Mouse (Mus musculus) cerebellum, postnatal 25 days (tissue): ENCODE data around the gene Ston2.
A peak's percentile ranks its signal among the peaks of the same experiment; 100 is the strongest.
"Not testable (repeated sequence)": the region's sequence is repeated elsewhere in the genome, so short reads cannot be mapped to it uniquely, and the experiment has no call there.

ENCODE experiments used
- DNase-seq, 2 experiments: peaks; one replicate each; pipeline ENCODE4 v3.0.0; 2021; ENCODE audit warnings: mixed read lengths in 2 of 2

Ston2 gene

DNA sequence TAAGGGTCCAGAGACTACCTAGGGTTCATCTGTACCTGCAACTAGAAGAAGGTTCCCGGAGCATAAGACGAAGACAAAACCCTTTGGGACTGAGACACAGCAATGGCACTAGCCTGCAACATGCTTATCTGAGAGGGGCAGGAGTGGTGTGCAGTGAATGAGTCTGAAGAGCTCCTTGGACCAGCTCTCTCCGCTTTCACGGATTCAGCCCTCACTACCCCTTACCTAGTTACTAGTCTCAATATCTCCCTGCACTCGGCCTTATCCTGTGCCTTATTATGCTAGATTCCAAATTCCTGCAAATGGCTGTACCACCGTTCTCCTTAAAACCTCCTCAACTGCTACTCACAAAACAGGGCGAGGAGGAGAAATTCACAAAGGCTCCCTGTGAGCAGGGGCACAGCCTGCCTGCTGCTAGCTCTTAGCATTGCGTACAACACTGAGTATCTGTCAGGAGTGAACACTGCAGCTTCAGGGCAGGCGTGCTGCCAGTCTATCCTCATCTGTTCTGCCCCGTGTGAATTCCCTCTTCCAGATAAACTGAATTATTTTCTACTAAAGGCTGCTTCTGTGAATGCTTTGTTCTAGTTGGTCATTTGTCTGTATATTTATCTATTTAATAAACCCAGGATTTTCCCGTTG is 38.5 kb downstream of the Ston2 start:
- no peak for DNase-seq

DNA sequence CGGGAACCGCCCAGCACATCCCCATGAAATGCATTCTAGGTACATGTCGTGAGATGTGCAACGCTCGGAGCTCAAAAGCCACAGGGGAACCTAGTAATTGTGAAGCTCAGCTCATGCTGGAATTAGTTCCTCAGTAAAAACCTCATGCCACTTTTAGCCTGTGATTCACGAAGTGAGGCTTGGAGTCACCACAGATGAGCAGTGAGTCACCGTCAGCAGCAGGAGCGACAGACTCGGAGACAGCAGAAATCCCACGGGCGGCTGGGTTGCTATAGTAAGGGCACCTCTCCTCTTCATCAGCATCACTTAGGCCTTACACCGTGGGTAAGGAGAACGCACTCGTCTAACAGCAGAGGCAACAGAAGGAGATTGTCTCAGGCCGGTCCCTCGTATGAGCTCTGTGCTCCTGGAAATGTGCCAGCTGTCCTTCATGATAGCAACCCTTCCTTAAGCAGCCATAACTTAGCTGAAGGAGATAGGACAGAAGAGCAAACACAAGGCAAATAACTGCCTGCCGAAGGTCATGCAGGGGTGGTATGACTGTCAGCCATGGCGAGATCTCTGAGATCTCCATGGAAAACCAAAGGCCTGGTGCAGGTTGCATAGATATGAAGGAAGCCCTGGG is 39.8 kb downstream of the Ston2 start:
- peak in 1 of 2 experiments; percentile 26 for DNase-seq

DNA sequence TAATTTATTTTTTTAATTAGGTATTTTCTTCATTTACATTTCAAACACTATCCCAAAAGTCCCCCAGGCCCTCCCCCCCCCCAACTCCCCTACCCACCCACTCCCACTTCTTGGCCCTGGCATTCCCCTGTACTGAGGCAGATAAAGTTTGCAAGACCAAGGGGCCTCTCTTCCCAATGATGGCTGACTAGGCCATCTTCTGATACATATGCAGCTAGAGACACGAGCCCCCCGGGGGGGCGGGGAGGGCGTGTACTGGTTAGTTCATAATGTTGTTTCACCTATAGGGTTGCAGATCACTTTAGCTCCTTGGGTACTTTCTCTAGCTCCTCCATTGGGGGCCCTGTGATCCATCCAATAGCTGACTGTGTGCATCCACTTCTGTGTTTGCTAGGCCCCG is 41.3 kb downstream of the Ston2 start:
- DNase-seq, result not testable (repeated sequence)

DNA sequence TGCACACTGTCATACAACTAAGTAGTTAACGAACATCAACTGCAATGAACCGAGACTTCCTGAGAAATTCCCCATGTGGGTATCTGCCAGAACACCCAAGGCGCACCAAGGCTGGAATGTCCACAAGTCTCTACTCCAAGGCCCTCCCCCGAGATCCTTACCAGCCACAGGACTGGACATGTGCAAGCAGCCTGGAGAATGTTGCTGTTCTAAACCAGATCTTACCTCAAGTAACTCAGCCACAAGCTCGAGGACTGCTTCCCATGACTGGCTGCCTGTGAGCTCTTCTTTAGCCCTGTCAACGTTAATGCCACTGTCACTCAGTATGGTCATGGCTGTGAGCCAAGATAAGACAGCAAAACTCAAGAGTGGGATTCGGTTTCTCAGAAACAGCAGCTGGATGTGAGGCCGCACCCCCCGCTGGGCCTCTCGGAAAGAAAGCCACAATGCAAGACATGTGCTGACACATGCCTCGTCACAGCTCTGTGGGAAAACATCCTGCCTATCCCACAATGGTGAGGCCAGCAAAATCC is 42.4 kb downstream of the Ston2 start:
- no peak for DNase-seq

DNA sequence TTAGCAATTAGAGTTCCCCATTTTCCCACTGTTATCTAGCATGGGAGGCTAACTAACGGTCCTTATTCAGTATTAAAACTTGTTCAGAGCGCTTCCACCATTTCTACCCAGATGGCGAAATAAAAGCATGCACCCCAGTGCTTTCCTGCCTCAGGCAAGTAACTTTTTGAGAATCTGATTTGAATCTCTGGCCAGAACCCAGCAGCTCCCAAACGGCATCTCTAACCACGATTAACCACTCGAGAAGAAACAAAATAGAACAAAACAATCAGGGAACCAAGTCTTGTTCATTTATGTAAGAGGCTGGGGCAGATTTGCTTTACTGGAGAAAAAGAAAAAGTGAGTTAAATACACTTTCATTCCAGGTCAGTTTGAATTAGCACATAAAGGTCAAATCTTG is 44.1 kb downstream of the Ston2 start:
- no peak for DNase-seq

DNA sequence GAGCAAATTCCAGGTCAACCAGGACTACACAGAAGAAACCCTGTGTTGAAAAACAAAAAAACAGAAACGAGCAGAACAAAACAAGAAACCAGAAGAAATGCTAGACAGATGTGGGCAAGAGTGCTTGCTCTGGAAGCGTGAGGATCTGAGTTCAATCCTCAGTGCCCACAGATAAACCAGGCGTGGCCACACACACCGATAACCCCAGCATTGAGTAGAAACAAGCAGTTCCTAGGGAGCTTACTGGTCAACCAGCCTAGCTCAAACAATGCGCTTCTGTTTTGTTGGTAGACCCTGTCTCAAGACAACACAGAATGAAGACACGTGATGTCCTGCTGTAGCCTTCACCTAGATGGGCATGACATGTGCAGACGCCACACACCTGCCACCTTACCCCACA is 45.3 kb downstream of the Ston2 start:
- DNase-seq, result no peak

DNA sequence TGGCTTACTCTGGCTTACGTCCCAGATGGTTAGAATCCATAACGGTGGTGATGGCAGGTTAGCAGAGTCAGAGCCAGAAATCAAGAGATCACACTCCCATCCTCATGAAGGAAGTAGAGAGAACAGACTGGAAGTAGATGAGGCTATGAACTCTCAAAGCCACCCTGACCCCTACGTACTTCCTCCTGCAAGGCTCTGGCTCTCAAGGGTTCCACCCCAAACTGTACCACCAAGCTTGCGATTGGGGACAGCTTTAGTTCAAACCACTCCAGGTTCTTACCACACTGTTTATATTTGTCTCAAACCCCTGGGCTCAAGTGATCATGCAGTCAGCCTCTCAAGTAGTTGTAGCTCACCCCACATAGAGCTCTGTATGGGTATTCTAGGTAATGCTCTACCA is 49.8 kb downstream of the Ston2 start:
- no peak for DNase-seq

DNA sequence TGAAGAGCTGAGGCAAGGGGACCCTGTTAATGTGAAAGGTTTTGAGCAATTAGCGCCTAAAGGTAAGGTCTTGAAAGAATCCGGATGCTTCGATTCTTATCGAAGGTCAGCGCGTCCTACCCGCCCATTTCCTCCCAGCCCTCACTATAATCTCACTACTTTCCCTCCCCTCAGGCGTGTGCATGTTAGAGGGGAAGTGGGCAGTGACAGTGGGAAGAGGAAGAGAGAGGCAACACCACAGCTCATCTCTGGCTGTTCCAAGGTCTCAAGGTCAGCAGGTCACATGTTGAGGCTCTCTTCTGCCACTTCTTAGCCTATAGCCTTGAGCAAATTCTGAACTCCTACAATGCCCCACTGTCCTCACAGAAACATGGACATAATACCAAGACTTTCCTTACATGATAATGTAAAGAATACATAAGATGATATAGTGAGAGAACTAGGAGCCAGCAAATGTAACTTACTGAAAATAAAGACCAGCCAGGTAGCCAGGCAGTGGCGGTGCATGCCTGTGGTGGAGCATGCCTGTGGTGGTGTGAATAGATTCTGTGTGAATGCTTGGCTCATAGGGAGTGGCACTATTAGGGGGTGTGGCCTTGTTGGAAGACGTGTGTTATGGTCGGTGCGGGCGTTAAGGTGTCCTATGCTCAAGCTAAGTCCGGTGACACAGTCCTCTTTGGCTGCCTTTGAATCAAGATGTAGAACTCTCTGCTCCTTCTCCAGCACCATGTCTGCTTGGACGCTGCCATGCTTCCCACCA is 51.8 kb downstream of the Ston2 start:
- no peak for DNase-seq

DNA sequence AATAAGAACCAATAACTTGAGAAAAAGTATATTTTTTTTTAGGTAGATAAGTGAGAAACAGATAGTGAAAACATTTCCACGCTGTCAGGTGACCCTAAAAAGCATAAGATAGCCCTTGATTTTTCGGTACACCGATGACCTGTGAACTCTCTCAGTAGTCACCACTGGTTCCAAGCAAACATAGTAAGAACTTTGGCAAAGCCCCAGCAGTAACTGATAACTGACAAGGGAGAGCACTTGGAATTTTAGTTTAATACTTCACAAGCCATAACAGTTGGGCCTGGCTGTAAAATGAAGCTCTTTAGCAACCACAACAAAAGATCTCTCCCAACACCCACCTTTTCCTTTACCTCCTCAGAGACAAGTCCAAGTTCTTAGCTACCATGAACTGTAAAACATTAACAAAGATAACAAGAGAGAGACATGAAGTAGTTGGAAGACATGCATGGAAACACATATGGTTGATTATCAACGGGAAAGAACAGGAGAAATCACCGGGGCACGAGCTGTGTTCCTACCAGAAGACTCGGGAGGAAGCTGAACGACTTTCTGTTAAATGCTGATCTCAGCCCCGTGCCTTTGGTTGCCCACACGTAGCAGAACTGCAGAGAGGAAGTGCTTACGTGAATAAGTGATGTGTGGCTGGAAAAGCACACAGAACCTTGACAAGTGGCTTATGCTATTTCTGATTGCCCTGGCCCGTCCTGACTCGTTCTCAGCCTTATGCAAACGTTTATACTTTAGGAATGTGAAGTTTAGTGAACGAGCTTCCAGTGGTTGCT is 53.8 kb downstream of the Ston2 start:
- no peak for DNase-seq

DNA sequence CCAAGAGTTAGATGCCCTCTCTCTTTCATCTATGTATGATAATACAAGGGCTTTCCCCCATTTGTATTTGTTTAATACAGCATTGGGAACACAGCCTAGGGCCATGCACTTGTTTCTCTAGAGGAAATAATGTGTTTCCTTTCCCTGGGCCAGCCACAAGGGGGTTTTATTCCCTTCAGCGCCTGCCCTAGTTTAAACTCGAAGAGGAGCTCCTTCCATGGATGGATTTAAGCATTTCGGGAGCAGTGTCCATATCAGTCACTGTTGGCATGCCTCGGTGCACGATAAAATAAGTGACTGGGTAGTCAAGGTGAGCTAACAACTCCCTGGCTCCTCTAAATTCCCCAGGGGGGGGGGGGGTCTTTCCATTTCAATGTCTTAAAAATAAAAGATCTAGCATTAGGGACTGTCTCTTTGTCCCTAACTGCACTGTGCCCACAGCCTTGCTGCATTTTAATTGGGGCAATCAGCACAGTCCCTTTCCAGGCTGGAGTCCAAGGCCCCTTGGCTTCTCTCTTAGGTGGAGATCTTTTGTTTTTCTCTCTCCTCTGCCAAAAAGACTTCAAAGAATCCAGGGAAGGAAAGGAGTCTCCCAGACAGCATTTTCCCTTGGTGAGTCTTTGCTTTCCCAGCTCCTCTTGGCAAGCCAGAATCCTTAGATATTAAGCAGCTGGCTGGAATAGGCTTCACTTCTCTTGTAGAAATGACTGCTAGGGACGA is 55.3 kb downstream of the Ston2 start:
- DNase-seq, result no peak

DNA sequence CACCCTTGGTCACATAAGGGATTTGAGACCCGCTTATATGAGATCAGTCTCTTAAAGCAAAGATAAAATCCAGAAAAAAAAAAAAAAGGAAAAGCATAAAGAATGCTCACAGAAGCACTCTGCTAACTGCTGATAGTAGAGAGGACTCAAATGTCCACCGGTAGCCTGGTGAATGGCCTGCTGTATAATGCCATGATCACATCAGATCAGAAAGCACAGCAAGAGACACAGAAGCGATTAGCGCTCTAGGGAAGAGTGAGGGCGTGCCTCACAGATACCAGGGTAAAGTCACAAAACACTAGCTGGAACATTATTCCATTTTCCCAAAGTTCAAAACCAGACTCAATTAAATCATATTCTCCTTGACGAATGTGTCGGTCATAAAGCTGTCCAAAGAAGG is 62.0 kb downstream of the Ston2 start:
- no peak for DNase-seq

DNA sequence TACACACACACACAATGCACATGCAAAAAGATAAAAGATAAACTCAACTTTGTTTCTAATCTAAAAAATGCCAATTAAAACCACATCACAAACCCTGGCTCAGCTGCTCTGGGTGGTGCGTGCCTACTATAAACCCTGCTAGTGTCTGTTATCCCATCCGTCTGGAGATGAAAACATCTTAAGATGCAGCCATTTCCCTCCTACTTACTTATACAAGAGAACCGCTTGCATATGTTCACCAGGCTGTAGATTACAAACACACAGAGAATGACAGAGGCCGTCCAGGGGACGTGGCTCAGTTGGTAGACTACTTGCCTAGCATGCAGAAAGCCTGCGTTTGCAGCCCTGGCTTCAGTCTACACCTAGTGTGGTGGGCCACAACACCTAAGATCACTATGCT is 64.3 kb downstream of the Ston2 start:
- DNase-seq, result no peak

DNA sequence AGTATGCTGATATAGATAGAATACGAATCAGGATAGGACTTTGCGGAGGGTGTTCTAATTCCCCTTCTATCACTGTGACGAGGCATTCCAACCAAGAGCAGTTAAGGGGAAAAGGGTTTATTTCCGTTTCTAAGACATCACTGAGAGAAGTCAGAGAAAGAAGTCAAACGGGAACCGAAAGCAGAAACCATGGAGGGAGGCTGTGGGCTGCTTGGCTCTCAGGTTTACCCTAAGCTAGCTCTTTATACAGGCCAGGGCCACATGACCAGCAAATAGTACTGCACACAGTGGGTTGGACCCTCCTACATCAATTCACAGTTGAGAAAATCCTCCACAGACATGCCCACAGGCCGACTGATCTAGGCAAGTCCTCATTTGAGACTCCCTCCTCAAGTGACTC is 69.1 kb downstream of the Ston2 start:
- no peak for DNase-seq

DNA sequence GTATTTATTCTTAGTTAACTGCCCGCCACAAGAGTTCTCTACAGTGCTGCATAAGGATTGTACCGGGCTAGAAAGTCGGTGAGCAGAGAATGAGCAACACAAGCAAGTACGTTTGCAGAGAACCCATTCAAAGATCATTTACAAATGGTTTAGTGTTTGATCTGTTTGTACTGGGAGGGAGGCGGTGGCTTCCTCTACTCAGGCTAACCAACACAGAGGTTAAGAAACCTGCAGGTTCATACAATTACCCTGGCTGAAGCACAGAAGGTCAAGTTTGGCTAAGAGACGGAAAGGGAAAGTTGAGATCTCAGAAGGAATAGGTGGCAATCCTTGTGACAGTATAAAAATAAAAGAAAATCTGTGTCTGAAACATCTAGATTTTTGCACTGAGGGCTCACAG is 72.5 kb downstream of the Ston2 start:
- no peak for DNase-seq

DNA sequence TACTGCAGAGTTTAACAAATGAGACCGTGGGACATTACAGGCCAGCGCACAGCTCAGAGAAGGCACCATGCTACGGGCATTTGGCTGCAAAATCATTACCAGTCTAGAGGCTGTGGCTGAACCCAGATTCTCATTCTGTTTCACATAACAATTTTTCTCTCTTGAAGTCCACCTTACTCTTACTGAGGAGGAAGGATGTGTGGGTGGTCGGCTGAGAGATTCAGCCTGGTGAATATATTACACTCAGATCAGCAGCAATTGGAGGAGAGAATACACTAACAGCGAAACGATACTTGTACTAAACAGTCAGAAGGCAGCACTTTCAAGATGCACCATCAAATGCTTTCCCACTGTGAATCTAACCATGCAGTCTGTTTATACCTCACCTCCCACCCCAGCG is 74.8 kb downstream of the Ston2 start:
- no peak for DNase-seq

DNA sequence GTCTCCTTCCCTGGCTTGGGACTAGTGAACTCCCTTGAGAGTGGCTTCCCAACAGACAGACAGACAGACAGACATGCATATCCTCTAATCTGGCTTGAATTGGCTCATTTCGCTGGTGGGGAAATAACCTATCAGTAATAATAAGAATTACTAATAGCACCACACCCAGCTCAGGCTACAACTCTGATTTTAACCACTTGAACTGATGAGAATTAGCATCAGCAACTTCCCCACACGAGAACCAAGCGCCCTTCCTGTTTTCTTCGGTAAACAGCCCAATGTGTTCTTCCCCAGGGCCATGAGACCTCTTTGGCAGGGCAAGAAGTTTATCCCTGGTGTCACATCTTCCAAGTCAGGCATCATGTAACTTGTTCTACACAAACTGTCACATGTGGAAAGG is 76.5 kb downstream of the Ston2 start:
- DNase-seq, result no peak

DNA sequence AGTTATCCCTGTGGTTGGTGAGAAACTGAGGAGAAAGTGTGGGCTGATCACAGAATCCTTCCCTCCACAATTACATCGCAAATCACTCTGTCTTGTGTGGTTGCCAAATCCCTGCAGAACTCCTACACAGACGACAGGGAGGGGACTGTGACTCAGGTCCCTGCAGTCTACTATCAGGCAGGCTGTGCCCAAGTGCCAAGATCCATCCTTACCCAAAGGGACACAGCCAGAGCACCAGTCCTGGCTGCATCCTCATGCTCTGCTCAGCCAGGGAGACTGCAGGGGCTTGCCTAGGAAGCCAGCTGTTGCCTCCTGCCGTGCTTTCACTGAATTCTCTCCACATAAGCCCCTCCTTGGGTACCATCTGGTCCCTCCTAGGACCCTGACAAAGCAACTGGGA is 77.3 kb downstream of the Ston2 start:
- no peak for DNase-seq

DNA sequence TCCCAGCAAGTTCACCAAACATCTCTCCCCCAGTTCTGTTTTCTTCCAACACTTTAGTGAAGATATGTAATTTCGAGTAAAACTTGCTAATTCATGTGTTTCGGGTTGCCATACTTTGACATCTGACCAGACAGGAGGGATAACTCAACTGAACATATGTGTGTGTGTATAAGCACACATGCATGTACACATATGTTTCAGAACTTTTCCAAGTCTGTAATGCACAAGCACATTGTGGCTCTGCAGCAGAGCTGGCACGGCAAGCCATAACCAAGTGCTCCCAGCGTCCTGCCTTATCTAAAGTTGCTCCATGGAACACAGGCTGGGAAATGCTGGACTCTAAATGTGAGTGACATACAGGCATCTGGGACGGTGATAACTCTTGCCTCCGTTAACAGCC is 78.6 kb downstream of the Ston2 start:
- DNase-seq, result no peak

DNA sequence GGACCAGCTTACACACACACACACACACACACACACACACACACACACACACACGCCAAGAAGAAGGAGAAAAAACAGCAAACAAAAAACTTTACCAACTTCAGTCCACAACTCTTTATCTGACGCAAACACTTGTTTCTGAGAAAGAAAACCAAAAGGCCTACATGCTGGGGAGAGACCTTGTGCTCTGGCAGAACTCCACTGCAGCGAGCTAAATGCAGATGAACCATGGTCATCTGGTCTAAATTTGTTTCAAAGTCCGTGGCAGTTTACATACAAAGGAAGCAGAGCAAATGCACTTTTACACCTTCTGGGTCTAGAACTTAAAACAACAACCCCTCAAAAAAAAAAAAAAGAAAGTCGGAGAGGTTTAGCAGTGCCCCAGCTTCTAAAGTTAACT is 79.0 kb downstream of the Ston2 start:
- DNase-seq, result no peak

DNA sequence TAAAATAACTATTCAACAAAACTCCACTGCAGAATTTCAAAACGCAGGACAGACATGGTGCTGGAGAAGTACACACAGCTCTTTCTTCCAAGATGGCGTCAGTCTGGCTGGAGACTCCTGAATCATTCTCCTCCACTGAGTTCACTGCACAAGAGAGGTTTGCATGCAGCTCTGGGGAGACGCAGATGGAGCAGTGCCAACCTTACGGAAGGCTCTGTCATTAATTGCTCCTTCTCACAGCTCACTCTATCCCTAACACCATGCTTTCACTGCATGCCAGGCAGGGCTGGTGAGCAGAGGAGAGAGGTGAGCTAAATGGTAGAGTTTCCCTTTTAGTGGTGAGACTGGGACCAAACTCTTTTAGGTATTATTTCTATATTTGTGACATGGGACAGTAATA is 80.4 kb downstream of the Ston2 start:
- DNase-seq, result no peak

DNA sequence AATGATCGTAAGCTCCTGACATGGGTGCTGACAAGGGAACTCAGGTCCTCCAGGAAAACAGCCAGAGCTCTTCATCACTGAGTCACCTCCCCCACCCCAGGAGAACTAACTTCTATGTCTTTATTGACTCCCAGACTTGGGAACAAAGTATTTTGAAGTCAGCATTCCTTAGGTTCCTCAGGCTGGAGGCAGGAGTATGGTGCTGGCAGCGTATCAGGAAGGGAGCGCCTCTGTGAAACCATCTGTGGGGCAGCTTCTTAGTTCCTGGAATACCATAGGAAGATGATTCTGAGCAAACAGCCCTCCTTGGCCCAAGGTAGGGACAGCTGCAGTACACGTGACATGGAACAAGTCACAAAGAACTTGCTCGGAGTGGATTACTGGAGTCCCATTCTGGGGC is 84.7 kb downstream of the Ston2 start:
- no peak for DNase-seq

DNA sequence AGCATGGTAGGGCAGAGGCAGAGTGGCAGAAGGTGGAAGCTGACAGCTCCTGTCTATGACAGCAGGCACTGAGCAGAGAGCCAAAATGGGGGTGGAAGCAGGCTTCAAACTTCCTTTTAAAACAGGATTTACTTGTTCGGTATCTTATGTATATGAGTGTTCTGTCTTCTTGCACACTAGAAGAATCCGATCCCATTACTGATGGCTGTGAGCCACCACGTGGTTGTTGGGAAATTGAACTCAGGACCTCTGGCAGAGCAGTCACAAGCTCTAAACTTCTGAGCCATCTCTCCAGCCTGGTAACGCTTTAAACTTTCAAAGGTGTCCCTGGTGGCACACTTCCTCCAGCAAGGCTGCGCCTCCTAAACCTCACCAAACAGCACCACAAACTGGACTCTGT is 85.4 kb downstream of the Ston2 start:
- no peak for DNase-seq
